Mouse (Mus musculus) stomach, postnatal 0 days (tissue): Measurements from ENCODE around the gene P2ry14.

Experiments
- CTCF ChIP-seq: IDR thresholded peaks from 2 replicates; pipeline ENCODE4 v1.5.1; 2016; ENCODE audit warnings: antibody characterized with exemption, low read depth, mild to moderate bottlenecking, moderate library complexity
- EP300 ChIP-seq: optimal IDR thresholded peaks from 2 replicates; pipeline ENCODE3; 2016; ENCODE audit warnings: antibody characterized with exemption

DNA sequence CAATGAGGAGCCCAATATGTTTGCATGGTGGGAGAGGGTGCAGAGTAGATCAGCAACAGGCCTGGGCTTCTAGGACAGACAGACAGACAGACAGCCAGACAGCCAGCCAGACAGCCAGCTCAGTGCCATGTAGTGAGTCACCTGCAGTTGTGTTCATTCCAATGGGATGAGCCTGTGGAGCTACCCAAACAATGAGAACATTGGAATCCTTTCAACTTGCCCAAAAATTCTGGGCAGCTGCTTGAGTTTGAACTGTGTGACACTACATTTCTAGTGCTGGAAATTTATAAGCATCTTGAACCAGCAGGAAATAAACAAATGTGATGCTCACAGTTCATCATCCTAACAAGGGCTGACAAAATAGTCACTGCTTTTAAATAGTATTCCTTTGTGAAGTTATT, 13.8 kb downstream of the P2ry14 start:
- TF ChIP-seq EP300, result no peak
- no peak for TF ChIP-seq CTCF
